Mouse (Mus musculus): Measurements from ENCODE around the gene Lrrc17. TPM values are rescaled to one million over a fixed set of nuclear protein-coding genes. Genes with fewer than 3 reads are reported as not detected.
A peak's percentile ranks its signal among the peaks of the same experiment; 100 is the strongest.

Gene Lrrc17
- polyA plus RNA-seq, 1 experiment from 2014 or later = 39.5 TPM

DNA sequence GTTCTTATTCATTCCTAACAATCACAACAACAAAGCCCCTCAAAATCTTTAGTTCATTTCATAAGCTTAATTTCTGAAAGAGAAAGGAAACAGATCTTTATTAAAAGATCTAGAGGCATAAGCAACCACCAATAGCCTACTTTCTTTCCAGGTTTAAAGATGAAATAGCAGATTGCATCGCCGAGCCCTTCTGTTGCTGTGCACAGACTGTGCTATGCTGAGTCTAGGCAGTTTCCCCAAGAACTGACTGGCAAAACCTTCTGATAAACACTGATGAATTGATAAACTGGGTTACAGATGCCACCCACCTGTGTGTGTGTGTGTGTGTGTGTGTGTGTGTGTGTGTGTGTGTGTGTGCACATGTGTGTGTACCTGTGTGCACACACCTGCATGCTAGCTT, 42.4 kb upstream of the Lrrc17 start:
- Histone ChIP-seq H3K9ac (no peak overlapping the region), H3K4me1 (ENCODE audit: insufficient read depth) (peaks cover 3% of the 10 kb centered on the region; the same call in 1 of the 2 replicates), H3K4me2 (no peak overlapping the region), H3K36me3 (ENCODE audit: insufficient read depth) (no peaks in the 10 kb centered on the region), H3K9me3 (ENCODE audit: low read depth, low read length) (no peaks in the 10 kb centered on the region), H3K4me3 (ENCODE audit: low read depth, low read length) (no peak overlapping the region), H3K27me3 (ENCODE audit: insufficient read depth, low read length) (no peaks in the 10 kb centered on the region), H3K27ac (ENCODE audit: low read depth) (no peak overlapping the region)
- 86% methylated on average over 2 of the region's 2 CpGs for WGBS
- TF ChIP-seq CTCF (IDR thresholded peaks at IDR 0.05; ENCODE audit: low read depth) = no peak
- ATAC-seq (ENCODE audit: insufficient read depth) = no peak
- DNase-seq = no peak

GRCm38 (mm10) chr5:21502936-21503610, 40.3 kb upstream of the Lrrc17 start:
- Histone ChIP-seq H3K27me3 (ENCODE audit: insufficient read depth, low read length) (no peaks in the 10 kb centered on the region), H3K36me3 (ENCODE audit: insufficient read depth) (no peaks in the 10 kb centered on the region), H3K4me2 (no peak overlapping the region), H3K9me3 (ENCODE audit: low read depth, low read length) (no peaks in the 10 kb centered on the region), H3K9ac (no peak overlapping the region), H3K27ac (ENCODE audit: low read depth) (no peak overlapping the region), H3K4me1 (ENCODE audit: insufficient read depth) (peaks cover 3% of the 10 kb centered on the region; the same call in 1 of the 2 replicates), H3K4me3 (ENCODE audit: low read depth, low read length) (no peak overlapping the region)
- no peak for TF ChIP-seq CTCF (IDR thresholded peaks at IDR 0.05; ENCODE audit: low read depth)
- 73% methylated on average over 13 of the region's 13 CpGs for WGBS
- DNase-seq (no peak), ATAC-seq (ENCODE audit: insufficient read depth) (no peak)

DNA sequence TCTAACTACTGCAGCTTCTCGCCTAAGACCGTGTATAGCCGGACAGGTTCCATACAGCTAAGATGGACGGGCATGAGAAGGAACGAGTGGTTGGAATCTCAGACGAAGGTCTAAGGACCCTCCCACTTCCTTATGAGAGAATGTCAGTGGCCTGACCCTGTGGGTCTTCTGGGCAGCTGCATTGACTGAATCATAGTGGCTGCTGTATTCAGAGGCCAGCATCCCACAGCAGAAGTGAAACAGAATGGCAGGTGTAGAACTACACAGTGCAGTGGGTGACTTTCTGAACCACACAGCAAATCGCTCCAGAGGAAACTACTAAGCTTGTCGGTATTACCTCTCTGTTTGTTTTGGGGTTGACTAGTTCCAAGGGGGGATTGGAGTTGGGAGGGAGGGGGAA, 38.2 kb upstream of the Lrrc17 start:
- H3K4me1 ChIP-seq (ENCODE audit: insufficient read depth) = peaks cover under 1% of the 10 kb centered on the region; the same call in 1 of the 2 replicates
- no peak overlapping the region for H3K4me2 ChIP-seq
- ATAC-seq (ENCODE audit: insufficient read depth) = no peak
- WGBS = 67% methylated on average over 8 of the region's 8 CpGs
- H3K9me3 ChIP-seq (ENCODE audit: low read depth, low read length) = no peaks in the 10 kb centered on the region
- no peak for TF ChIP-seq CTCF (IDR thresholded peaks at IDR 0.05; ENCODE audit: low read depth)
- no peak overlapping the region for H3K9ac ChIP-seq
- no peak for DNase-seq
- H3K36me3 ChIP-seq (ENCODE audit: insufficient read depth) = no peaks in the 10 kb centered on the region
- no peak overlapping the region for H3K27ac ChIP-seq (ENCODE audit: low read depth)
- no peaks in the 10 kb centered on the region for H3K27me3 ChIP-seq (ENCODE audit: insufficient read depth, low read length)
- H3K4me3 ChIP-seq (ENCODE audit: low read depth, low read length) = no peak overlapping the region

- Histone ChIP-seq H3K27me3 (ENCODE audit: insufficient read depth, low read length) (no peaks in the 10 kb centered on the region), H3K27ac (ENCODE audit: low read depth) (no peak overlapping the region), H3K36me3 (ENCODE audit: insufficient read depth) (no peaks in the 10 kb centered on the region), H3K9me3 (ENCODE audit: low read depth, low read length) (no peaks in the 10 kb centered on the region), H3K4me2 (no peak overlapping the region), H3K4me3 (ENCODE audit: low read depth, low read length) (no peak overlapping the region), H3K9ac (no peak overlapping the region), H3K4me1 (ENCODE audit: insufficient read depth) (no peaks in the 10 kb centered on the region)
- no peak for DNase-seq
- WGBS = 56% methylated on average over 1 of the region's 1 CpGs
- ATAC-seq (ENCODE audit: insufficient read depth) = no peak
- TF ChIP-seq CTCF (IDR thresholded peaks at IDR 0.05; ENCODE audit: low read depth) = no peak
Observed at GRCm38 (mm10) chr5:21506887-21507286, 36.5 kb upstream of the Lrrc17 start.

- no peaks in the 10 kb centered on the region for H3K27me3 ChIP-seq (ENCODE audit: insufficient read depth, low read length)
- no peak overlapping the region for H3K4me2 ChIP-seq
- no peak overlapping the region for H3K4me3 ChIP-seq (ENCODE audit: low read depth, low read length)
- DNase-seq (no peak), ATAC-seq (ENCODE audit: insufficient read depth) (no peak)
- H3K4me1 ChIP-seq (ENCODE audit: insufficient read depth) = no peaks in the 10 kb centered on the region
- TF ChIP-seq CTCF (IDR thresholded peaks at IDR 0.05; ENCODE audit: low read depth) = no peak
- WGBS = 59% methylated on average over 4 of the region's 4 CpGs
- H3K27ac ChIP-seq (ENCODE audit: low read depth) = no peak overlapping the region
- no peaks in the 10 kb centered on the region for H3K36me3 ChIP-seq (ENCODE audit: insufficient read depth)
- H3K9me3 ChIP-seq (ENCODE audit: low read depth, low read length) = no peaks in the 10 kb centered on the region
- H3K9ac ChIP-seq = no peak overlapping the region
Observed at GRCm38 (mm10) chr5:21509801-21510200, 33.6 kb upstream of the Lrrc17 start.

DNA sequence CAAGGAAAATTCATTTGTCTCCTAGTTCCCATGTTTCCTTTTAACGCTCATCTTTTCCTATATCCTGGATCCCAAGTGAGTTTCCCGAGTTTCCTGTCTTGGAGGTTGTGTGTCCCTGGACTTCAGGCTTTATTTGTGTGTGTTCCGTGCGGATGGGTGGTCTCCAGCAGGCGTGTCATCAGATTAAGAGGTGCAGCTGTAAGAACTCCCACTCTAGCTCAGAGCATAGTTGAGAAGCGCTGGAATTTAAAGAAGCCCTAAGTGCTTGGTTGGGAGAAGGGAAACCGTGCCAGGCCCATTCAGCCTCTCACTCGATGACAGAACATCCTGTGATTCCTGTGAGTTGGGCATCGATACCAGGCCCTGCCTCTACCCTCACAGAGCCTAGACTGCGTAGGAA, 30.0 kb upstream of the Lrrc17 start:
- Histone ChIP-seq H3K27me3 (ENCODE audit: insufficient read depth, low read length) (no peaks in the 10 kb centered on the region), H3K9ac (no peak overlapping the region), H3K4me3 (ENCODE audit: low read depth, low read length) (no peak overlapping the region), H3K4me2 (no peak overlapping the region), H3K4me1 (ENCODE audit: insufficient read depth) (no peaks in the 10 kb centered on the region), H3K36me3 (ENCODE audit: insufficient read depth) (no peaks in the 10 kb centered on the region), H3K9me3 (ENCODE audit: low read depth, low read length) (no peaks in the 10 kb centered on the region), H3K27ac (ENCODE audit: low read depth) (no peak overlapping the region; the same call in 1 of the 2 replicates)
- TF ChIP-seq CTCF (IDR thresholded peaks at IDR 0.05; ENCODE audit: low read depth) = no peak
- ATAC-seq (ENCODE audit: insufficient read depth) = no peak
- WGBS = 48% methylated on average over 10 of the region's 10 CpGs
- peak; percentile 31 for DNase-seq

DNA sequence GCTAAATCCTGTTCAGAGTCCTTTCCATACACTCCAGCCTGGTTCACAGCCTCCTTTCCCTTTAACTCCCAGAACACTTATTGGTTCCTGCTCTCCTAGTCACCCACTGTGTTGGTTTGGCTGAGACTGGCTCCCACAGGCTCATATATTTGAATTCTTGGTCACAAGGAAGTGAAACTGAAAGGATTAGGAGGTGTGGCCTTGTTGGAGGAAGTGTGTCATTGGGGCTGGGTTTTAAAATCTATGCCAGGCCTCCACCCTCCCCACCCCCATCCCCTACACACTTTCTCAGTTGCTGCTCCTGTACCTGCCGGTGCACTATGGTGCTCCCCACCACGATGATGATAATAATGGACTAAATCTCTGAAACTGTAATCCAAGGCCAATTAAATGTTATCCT, 25.8 kb upstream of the Lrrc17 start:
- Histone ChIP-seq H3K4me3 (ENCODE audit: low read depth, low read length) (no peak overlapping the region), H3K9me3 (ENCODE audit: low read depth, low read length) (no peaks in the 10 kb centered on the region), H3K4me2 (no peak overlapping the region), H3K27ac (ENCODE audit: low read depth) (no peak overlapping the region), H3K27me3 (ENCODE audit: insufficient read depth, low read length) (no peaks in the 10 kb centered on the region), H3K9ac (no peak overlapping the region), H3K4me1 (ENCODE audit: insufficient read depth) (no peaks in the 10 kb centered on the region), H3K36me3 (ENCODE audit: insufficient read depth) (no peaks in the 10 kb centered on the region)
- 83% methylated on average over 2 of the region's 2 CpGs for WGBS
- DNase-seq (no peak), ATAC-seq (ENCODE audit: insufficient read depth) (no peak)
- TF ChIP-seq CTCF (IDR thresholded peaks at IDR 0.05; ENCODE audit: low read depth) = no peak
